Mouse (Mus musculus): ENCODE results near the gene Pcf11. TPM values are rescaled to one million over a fixed set of nuclear protein-coding genes. Genes with fewer than 3 reads are reported as not detected.
A peak's percentile ranks its signal among the peaks of the same experiment; 100 is the strongest.

The Pcf11 gene
- polyA plus RNA-seq, 1 experiment from 2014 or later: 21.9 TPM

- Histone ChIP-seq H3K4me1 (peaks cover 15% of the 10 kb centered on the region), H3K36me3 (peaks cover 17% of the 10 kb centered on the region), H3K27me3 (no peaks in the 10 kb centered on the region), H3K9ac (peak overlapping the region; percentile 69), H3K4me2 (peak overlapping the region; percentile 97), H3K27ac (peak overlapping the region; percentile 88), H3K9me3 (replicated peaks) (no peaks in the 10 kb centered on the region), H3K4me3 (replicated peaks) (peak overlapping the region; percentile 84)
- ATAC-seq (replicated peaks; ENCODE audit: low FRiP score): peak; percentile 83
- under 1% methylated on average over 49 of the region's 49 CpGs for WGBS
Observed at GRCm38 (mm10) chr7:92636295-92637011, 33.3 kb downstream of the Pcf11 start.

- Histone ChIP-seq H3K4me2 (no peak overlapping the region), H3K9me3 (replicated peaks) (no peaks in the 10 kb centered on the region), H3K4me1 (no peaks in the 10 kb centered on the region), H3K27me3 (no peaks in the 10 kb centered on the region), H3K4me3 (replicated peaks) (no peak overlapping the region), H3K27ac (no peak overlapping the region), H3K9ac (no peak overlapping the region), H3K36me3 (no peaks in the 10 kb centered on the region)
- no peak for ATAC-seq (replicated peaks; ENCODE audit: low FRiP score)
- WGBS: 56% methylated on average over 2 of the region's 2 CpGs
Observed at GRCm38 (mm10) chr7:92630167-92630566, 39.6 kb downstream of the Pcf11 start.

GRCm38 (mm10) chr7:92624488-92624887 is 45.2 kb downstream of the Pcf11 start:
- H3K9me3 ChIP-seq (replicated peaks): no peaks in the 10 kb centered on the region
- ATAC-seq (replicated peaks; ENCODE audit: low FRiP score): no peak
- no peak overlapping the region for H3K9ac ChIP-seq

GRCm38 (mm10) chr7:92610830-92611229 is 58.9 kb downstream of the Pcf11 start:
- Histone ChIP-seq H3K9ac (no peak overlapping the region), H3K9me3 (replicated peaks) (no peaks in the 10 kb centered on the region), H3K4me2 (no peak overlapping the region), H3K27ac (no peak overlapping the region), H3K36me3 (no peaks in the 10 kb centered on the region), H3K4me3 (replicated peaks) (no peak overlapping the region), H3K27me3 (no peaks in the 10 kb centered on the region), H3K4me1 (no peaks in the 10 kb centered on the region)
- no peak for ATAC-seq (replicated peaks; ENCODE audit: low FRiP score)
- 59% methylated on average over 7 of the region's 7 CpGs for WGBS

More at GRCm38 (mm10) chr7:92624488-92624887, 45.2 kb downstream of the Pcf11 start:
- Histone ChIP-seq H3K4me1 (no peaks in the 10 kb centered on the region), H3K4me2 (no peak overlapping the region), H3K4me3 (replicated peaks) (no peak overlapping the region), H3K27me3 (no peaks in the 10 kb centered on the region), H3K27ac (no peak overlapping the region), H3K36me3 (no peaks in the 10 kb centered on the region)
- 59% methylated on average over 2 of the region's 2 CpGs for WGBS

GRCm38 (mm10) chr7:92604961-92605360 is 64.8 kb downstream of the Pcf11 start:
- Histone ChIP-seq H3K4me3 (replicated peaks) (no peak overlapping the region), H3K4me2 (no peak overlapping the region), H3K27me3 (no peaks in the 10 kb centered on the region), H3K9me3 (replicated peaks) (no peaks in the 10 kb centered on the region), H3K27ac (no peak overlapping the region), H3K36me3 (peaks cover 8% of the 10 kb centered on the region; the same call in 1 of the 2 replicates), H3K4me1 (no peaks in the 10 kb centered on the region), H3K9ac (no peak overlapping the region)
- no peak for ATAC-seq (replicated peaks; ENCODE audit: low FRiP score)
- WGBS: 88% methylated on average over 7 of the region's 7 CpGs

Other genes starting within 250 kb of the Pcf11 start
- gene Ccdc90b, start 108.8 kb downstream of the Pcf11 start, polyA plus RNA-seq (2015; fragmentation: Nextera tagmentation; extraction: Ambion mirVana): 48.5 and 57.3 TPM in 2 replicates
- gene Ankrd42, start 32.8 kb downstream of the Pcf11 start, polyA plus RNA-seq (2015; fragmentation: Nextera tagmentation; extraction: Ambion mirVana): 6.2 and 7.7 TPM in 2 replicates
- 8.2 and 8.3 TPM in 2 replicates for gene Rab30, start 71.7 kb upstream of the Pcf11 start, polyA plus RNA-seq (2015; fragmentation: Nextera tagmentation; extraction: Ambion mirVana)
- gene Ddias, start 204.3 kb upstream of the Pcf11 start, polyA plus RNA-seq (2015; fragmentation: Nextera tagmentation; extraction: Ambion mirVana): 12.2 and 16.7 TPM in 2 replicates
- 20.9 and 22.7 TPM in 2 replicates for gene Prcp, start 204.5 kb upstream of the Pcf11 start, polyA plus RNA-seq (2015; fragmentation: Nextera tagmentation; extraction: Ambion mirVana)